Mouse (Mus musculus) liver, embryonic 13.5 days (tissue): ENCODE measurements at regions not wholly inside any gene's neighbourhood (a gene's known extent, or its start where the extent isn't known, plus 50 kb on each side); places are given as distances from the start of the nearest gene placed in this dataset.

ENCODE experiments used
- ATAC-seq: fragments of 200-750 bp; cut with Nextera tagmentation; 2 replicates; pipeline ENCODE4 v1.8.0; 2017; ENCODE audit warnings: low read depth, mild to moderate bottlenecking, moderate number of reproducible peaks, moderate library complexity
- DNase-seq: peaks from one replicate; pipeline ENCODE4 v3.0.0; 2022
- H3K27ac ChIP-seq: fragments of 300-500 bp; sonication (generic); 2 replicates; pipeline ENCODE4 v1.5.1; 2015; ENCODE audit warnings: moderate library complexity, mild to moderate bottlenecking, inconsistent platforms
- H3K27me3 ChIP-seq: fragments of 300-500 bp; sonication (generic); 2 replicates; pipeline ENCODE4 v1.6.1; 2015; ENCODE audit warnings: mild to moderate bottlenecking, inconsistent platforms
- H3K36me3 ChIP-seq: fragments of 300-500 bp; sonication (generic); 2 replicates; pipeline ENCODE4 v1.6.1; 2015; ENCODE audit warnings: mild to moderate bottlenecking, inconsistent platforms
- H3K4me1 ChIP-seq: fragments of 300-500 bp; sonication (generic); replicated peaks from 2 replicates; pipeline ENCODE4 v1.6.1; 2015; ENCODE audit warnings: inconsistent platforms
- H3K4me2 ChIP-seq: fragments of 300-500 bp; sonication (generic); 2 replicates; pipeline ENCODE4 v1.6.1; 2015; ENCODE audit warnings: inconsistent platforms, mild to moderate bottlenecking, moderate library complexity
- H3K4me3 ChIP-seq: fragments of 300-500 bp; sonication (generic); replicated peaks from 2 replicates; pipeline ENCODE4 v1.5.1; 2015; ENCODE audit warnings: mild to moderate bottlenecking, inconsistent platforms
- H3K9ac ChIP-seq: fragments of 300-500 bp; sonication (generic); 2 replicates; pipeline ENCODE4 v1.6.1; 2015; ENCODE audit warnings: mild to moderate bottlenecking, inconsistent platforms
- H3K9me3 ChIP-seq: fragments of 300-500 bp; sonication (generic); replicated peaks from 2 replicates; pipeline ENCODE4 v1.6.1; 2016; ENCODE audit warnings: inconsistent platforms
- WGBS: fragments of 180-500 bp; shearing (Covaris S2); methylation state at CpG from one replicate; pipeline ENCODE4 v1.1.7; 2015; ENCODE audit not compliant: insufficient replicate concordance; 5-methylcytosine and 5-hydroxymethylcytosine counted together

DNA sequence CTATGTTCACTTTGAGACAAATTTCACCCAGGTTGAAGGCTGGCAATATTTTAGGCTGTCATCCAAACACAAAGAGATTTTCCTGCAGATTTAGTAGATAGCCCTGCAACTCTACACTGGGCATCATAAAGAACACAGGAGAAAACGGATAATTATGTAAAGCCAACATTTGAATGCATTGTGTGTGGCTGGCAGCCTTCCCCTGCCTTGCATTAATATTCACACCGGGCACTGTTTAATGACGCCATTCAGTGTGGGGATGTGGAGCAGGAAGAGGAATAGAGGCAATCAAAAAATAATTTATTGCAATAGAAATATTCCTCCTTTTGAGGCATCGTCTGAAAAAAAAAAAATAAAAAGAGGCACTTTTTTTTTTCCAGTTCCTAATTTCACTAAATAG lies 105.7 kb downstream of the Samd5 start:
- DNase-seq (no peak), ATAC-seq (no peak)
- no peaks in the 10 kb centered on the region for H3K9me3 ChIP-seq
- H3K27me3 ChIP-seq, result no peaks in the 10 kb centered on the region
- no peak overlapping the region for H3K27ac ChIP-seq
- no peak overlapping the region for H3K9ac ChIP-seq
- H3K4me2 ChIP-seq, result no peak overlapping the region
- H3K4me1 ChIP-seq, result no peaks in the 10 kb centered on the region
- H3K4me3 ChIP-seq, result no peak overlapping the region
- H3K36me3 ChIP-seq, result no peaks in the 10 kb centered on the region
- WGBS, result 54% methylated on average over 4 of the region's 4 CpGs

GRCm38 (mm10) chr10:9557517-9558065 lies 117.4 kb downstream of the Samd5 start:
- 46% methylated on average over 4 of the region's 4 CpGs for WGBS
- Histone ChIP-seq H3K9me3 (no peaks in the 10 kb centered on the region), H3K4me1 (no peaks in the 10 kb centered on the region), H3K4me3 (no peak overlapping the region), H3K36me3 (no peaks in the 10 kb centered on the region), H3K27me3 (no peaks in the 10 kb centered on the region), H3K9ac (no peak overlapping the region), H3K27ac (no peak overlapping the region), H3K4me2 (no peak overlapping the region)
- no peak for DNase-seq
- no peak for ATAC-seq

GRCm38 (mm10) chr10:9557092-9557491 lies 117.9 kb downstream of the Samd5 start:
- WGBS, result 35% methylated on average over 1 of the region's 1 CpGs
- H3K4me1 ChIP-seq, result no peaks in the 10 kb centered on the region
- DNase-seq (no peak), ATAC-seq (no peak)
- no peak overlapping the region for H3K9ac ChIP-seq
- no peak overlapping the region for H3K4me3 ChIP-seq
- H3K27ac ChIP-seq, result no peak overlapping the region
- no peaks in the 10 kb centered on the region for H3K27me3 ChIP-seq
- no peak overlapping the region for H3K4me2 ChIP-seq
- H3K9me3 ChIP-seq, result no peaks in the 10 kb centered on the region
- H3K36me3 ChIP-seq, result no peaks in the 10 kb centered on the region

DNA sequence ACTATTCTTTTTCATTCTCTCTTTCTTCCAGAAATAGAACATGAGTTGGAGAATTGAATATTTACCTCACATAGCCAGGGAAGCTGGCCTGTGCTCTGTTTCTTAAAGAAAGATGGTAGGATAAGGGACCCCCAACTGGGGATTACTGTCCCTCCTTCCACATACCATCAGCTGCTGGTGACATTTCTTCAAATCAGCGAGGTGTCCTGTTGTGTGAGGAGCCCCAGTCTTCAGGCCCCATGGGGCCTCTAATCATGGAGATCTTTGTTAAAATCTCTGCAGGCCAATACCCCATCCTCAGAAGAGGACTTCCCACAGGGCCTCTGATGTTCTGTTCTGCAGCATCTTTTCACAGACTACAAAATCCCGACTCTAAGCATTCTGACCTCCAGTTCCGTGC lies 121.1 kb downstream of the Samd5 start:
- H3K27me3 ChIP-seq, result no peaks in the 10 kb centered on the region
- H3K4me2 ChIP-seq, result no peak overlapping the region
- DNase-seq (no peak), ATAC-seq (no peak)
- no peak overlapping the region for H3K27ac ChIP-seq
- 28% methylated on average over 3 of the region's 3 CpGs for WGBS
- no peak overlapping the region for H3K4me3 ChIP-seq
- no peak overlapping the region for H3K9ac ChIP-seq
- H3K36me3 ChIP-seq, result no peaks in the 10 kb centered on the region
- H3K9me3 ChIP-seq, result no peaks in the 10 kb centered on the region
- H3K4me1 ChIP-seq, result no peaks in the 10 kb centered on the region

DNA sequence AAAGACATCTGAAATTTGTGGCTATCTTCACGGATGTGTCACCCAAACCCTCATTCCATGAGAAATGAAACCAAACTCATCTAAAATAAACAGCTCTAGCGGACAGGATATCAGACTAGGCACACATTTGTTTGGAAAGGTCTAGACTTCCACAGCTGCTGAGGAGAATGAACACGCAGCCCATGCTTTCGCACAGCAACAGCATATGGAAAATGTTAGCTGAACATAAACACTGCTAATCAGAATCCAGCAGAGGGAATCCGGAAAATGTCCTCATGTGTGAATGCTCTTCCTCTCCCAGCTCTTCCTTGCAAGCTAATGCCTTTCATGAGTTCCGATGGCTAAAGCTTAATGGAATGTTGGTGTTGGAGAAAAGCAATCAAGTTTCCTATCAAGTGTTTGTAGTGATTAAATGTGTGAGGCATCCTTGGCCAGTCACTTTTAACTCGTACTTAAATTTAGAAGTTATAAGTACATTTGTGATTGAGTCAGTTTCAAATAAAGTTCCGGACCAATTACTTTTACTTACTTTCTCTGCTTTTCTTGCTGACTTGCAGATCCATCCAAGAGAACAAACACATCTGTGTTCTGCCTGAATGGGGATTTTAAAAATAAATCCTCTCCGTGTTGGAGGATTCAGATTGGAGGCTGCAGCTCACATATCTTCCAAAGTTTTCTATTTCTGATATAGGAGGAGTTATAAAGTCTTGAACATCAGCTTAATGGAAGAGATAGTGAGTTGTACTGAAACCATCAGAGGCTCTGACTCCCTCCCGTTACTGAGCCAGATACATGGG lies 124.9 kb downstream of the Samd5 start:
- H3K4me1 ChIP-seq, result no peaks in the 10 kb centered on the region
- H3K36me3 ChIP-seq, result no peaks in the 10 kb centered on the region
- DNase-seq (no peak), ATAC-seq (no peak)
- H3K27ac ChIP-seq, result 0 out of 2 replicates have a peak overlapping the region, but pooled peaks have one; percentile 13
- H3K9me3 ChIP-seq, result no peaks in the 10 kb centered on the region
- 57% methylated on average over 10 of the region's 10 CpGs for WGBS
- H3K4me3 ChIP-seq, result no peak overlapping the region
- H3K27me3 ChIP-seq, result no peaks in the 10 kb centered on the region
- no peak overlapping the region for H3K9ac ChIP-seq
- no peak overlapping the region for H3K4me2 ChIP-seq

DNA sequence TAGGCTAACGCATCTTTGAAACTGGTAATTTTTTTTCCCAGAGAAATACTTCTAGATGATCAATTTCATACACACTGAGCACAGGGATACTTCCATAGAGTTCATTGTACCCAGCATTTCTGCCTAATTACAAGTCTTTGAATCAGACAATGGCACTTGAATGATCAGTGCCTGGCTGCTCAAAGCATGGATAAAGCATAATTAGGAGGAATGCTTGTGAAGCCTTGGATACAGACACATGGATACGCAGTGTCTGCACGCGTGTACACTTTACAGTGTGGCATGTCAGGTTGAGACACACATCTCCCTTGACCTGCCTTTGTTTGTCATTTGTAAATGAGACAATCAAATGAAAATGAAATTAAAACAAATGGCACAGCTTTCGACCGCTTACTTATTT lies 129.2 kb downstream of the Samd5 start:
- no peaks in the 10 kb centered on the region for H3K9me3 ChIP-seq
- no peaks in the 10 kb centered on the region for H3K27me3 ChIP-seq
- no peaks in the 10 kb centered on the region for H3K36me3 ChIP-seq
- no peak overlapping the region for H3K9ac ChIP-seq
- no peak for ATAC-seq
- H3K27ac ChIP-seq, result no peak overlapping the region
- WGBS, result 83% methylated on average over 6 of the region's 6 CpGs
- DNase-seq, result no peak
- no peaks in the 10 kb centered on the region for H3K4me1 ChIP-seq
- H3K4me2 ChIP-seq, result no peak overlapping the region
- H3K4me3 ChIP-seq, result no peak overlapping the region

DNA sequence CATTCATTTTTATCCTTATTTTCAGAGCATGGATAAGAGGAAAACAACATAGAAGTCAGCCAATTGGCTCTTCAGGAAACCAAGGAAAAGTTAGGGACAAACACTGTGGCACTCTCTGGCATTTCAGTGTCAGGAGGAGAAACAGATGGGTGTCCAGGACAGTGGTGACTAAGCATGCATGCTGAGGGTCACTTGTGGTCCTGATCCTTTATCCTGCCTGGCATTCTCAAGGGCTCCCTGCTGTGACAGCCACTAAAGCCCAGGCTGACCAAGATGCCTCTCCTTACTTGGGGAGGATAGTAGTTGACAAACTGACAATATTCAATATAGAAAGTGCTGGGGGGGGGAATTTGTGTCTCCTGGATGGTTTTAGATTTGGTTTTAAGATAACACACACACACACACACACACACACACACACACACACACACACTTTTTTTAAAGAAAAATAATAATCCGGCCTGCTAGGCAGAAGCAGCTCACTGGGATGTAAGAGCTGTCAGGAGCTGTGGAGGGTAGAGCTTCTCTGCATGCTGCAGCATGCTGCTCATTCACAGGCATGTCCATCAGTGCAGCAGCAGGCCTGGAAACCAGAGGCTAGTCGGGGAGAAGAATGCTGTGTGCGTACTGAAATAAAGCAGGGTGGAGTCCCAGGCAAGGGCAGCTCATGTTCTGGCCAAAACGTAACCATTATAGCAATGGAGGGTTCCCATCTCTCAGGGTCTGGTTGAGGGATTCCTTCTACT lies 130.8 kb downstream of the Samd5 start:
- H3K4me1 ChIP-seq, result no peaks in the 10 kb centered on the region
- no peaks in the 10 kb centered on the region for H3K9me3 ChIP-seq
- DNase-seq, result no peak
- no peak overlapping the region for H3K4me2 ChIP-seq
- no peak overlapping the region for H3K27ac ChIP-seq
- H3K9ac ChIP-seq, result no peak overlapping the region
- H3K4me3 ChIP-seq, result no peak overlapping the region
- no peaks in the 10 kb centered on the region for H3K27me3 ChIP-seq
- WGBS, result 54% methylated on average over 4 of the region's 4 CpGs
- no peak for ATAC-seq
- no peaks in the 10 kb centered on the region for H3K36me3 ChIP-seq

DNA sequence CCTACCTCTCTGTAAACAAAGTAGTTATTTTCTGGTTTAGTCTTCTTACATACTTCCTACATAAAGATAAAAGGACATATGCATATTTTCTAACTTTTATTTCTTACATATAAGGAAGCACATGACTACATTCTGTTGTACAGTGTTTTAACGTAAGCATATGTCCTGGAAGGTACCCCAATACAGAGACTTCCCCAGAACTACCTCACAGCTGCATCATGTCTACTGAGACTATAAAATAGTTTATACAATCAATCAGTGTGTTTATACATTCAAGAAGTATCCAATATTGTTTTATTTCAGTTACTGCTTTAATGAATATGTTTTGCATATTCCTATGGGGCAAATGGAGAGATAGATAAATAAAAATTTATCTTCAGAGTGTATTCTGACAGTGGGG lies 133.4 kb downstream of the Samd5 start:
- H3K36me3 ChIP-seq, result no peaks in the 10 kb centered on the region
- WGBS, result 70% methylated on average over 1 of the region's 1 CpGs
- H3K4me2 ChIP-seq, result no peak overlapping the region
- no peaks in the 10 kb centered on the region for H3K27me3 ChIP-seq
- H3K9me3 ChIP-seq, result no peaks in the 10 kb centered on the region
- H3K9ac ChIP-seq, result no peak overlapping the region
- H3K4me3 ChIP-seq, result no peak overlapping the region
- no peak overlapping the region for H3K27ac ChIP-seq
- DNase-seq (no peak), ATAC-seq (no peak)
- no peaks in the 10 kb centered on the region for H3K4me1 ChIP-seq

GRCm38 (mm10) chr10:9537686-9538085 lies 137.3 kb downstream of the Samd5 start:
- Histone ChIP-seq H3K4me3 (no peak overlapping the region), H3K36me3 (no peaks in the 10 kb centered on the region), H3K4me2 (no peak overlapping the region), H3K27ac (no peak overlapping the region), H3K27me3 (no peaks in the 10 kb centered on the region), H3K9me3 (no peaks in the 10 kb centered on the region), H3K9ac (no peak overlapping the region), H3K4me1 (no peaks in the 10 kb centered on the region)
- ATAC-seq (no peak), DNase-seq (no peak)
- WGBS, result 52% methylated on average over 3 of the region's 3 CpGs

GRCm38 (mm10) chr10:9534552-9534951 lies 140.5 kb downstream of the Samd5 start:
- Histone ChIP-seq H3K4me2 (no peak overlapping the region), H3K4me1 (no peaks in the 10 kb centered on the region), H3K27me3 (no peaks in the 10 kb centered on the region), H3K9ac (no peak overlapping the region), H3K9me3 (no peaks in the 10 kb centered on the region), H3K27ac (no peak overlapping the region), H3K36me3 (no peaks in the 10 kb centered on the region), H3K4me3 (no peak overlapping the region)
- no peak for ATAC-seq
- WGBS, result 66% methylated on average over 8 of the region's 8 CpGs
- no peak for DNase-seq

- H3K4me1 ChIP-seq, result no peaks in the 10 kb centered on the region
- H3K36me3 ChIP-seq, result no peaks in the 10 kb centered on the region
- no peak for ATAC-seq
- H3K27me3 ChIP-seq, result no peaks in the 10 kb centered on the region
- WGBS, result 28% methylated on average over 2 of the region's 2 CpGs
- H3K9me3 ChIP-seq, result no peaks in the 10 kb centered on the region
- DNase-seq, result no peak
- no peak overlapping the region for H3K9ac ChIP-seq
- no peak overlapping the region for H3K4me2 ChIP-seq
- no peak overlapping the region for H3K27ac ChIP-seq
- no peak overlapping the region for H3K4me3 ChIP-seq
Observed at GRCm38 (mm10) chr10:9533283-9533682, 141.7 kb downstream of the Samd5 start.
